Mouse (Mus musculus): ENCODE results near the gene Fsd2.

Fsd2 gene

GRCm38 (mm10) chr7:81540999-81541398, 25.7 kb downstream of the Fsd2 start:
- Histone ChIP-seq H3K27me3 (ENCODE audit: control insufficient read depth, insufficient read depth, low read length, poor library complexity, severe bottlenecking) (no peaks in the 10 kb centered on the region), H3K36me3 (ENCODE audit: control insufficient read depth, insufficient read depth, low read length, poor library complexity, severe bottlenecking) (no peaks in the 10 kb centered on the region)
- no peak for DNase-seq (ENCODE audit: low read depth, low spot score)

DNA sequence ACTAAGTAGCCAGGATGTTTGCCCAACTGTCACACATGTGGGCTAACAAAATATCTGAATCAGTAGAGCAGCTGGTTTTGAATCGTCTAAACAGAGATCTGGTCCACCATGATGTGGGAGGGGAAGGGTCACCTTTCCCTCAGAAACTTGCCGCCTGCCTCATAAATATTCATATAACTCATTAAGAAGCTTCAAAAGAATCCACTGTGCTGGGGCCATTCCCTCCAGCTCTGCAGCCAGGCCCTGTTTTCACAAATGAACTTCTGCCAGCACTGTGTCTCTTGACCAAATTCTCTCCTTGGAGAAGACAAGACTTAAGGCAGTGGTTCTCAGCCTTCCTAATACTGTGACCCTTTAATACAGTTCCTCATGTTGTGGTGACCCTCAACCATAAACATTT, 27.2 kb downstream of the Fsd2 start:
- no peak for DNase-seq (ENCODE audit: low read depth, low spot score)
- H3K27me3 ChIP-seq (ENCODE audit: control insufficient read depth, insufficient read depth, low read length, poor library complexity, severe bottlenecking) = no peaks in the 10 kb centered on the region
- H3K36me3 ChIP-seq (ENCODE audit: control insufficient read depth, insufficient read depth, low read length, poor library complexity, severe bottlenecking) = 0 out of 2 replicates have a peak, but pooled peaks cover 2% of the 10 kb centered on the region

GRCm38 (mm10) chr7:81538070-81538675, 28.6 kb downstream of the Fsd2 start:
- Histone ChIP-seq H3K27me3 (ENCODE audit: control insufficient read depth, insufficient read depth, low read length, poor library complexity, severe bottlenecking) (no peaks in the 10 kb centered on the region), H3K36me3 (ENCODE audit: control insufficient read depth, insufficient read depth, low read length, poor library complexity, severe bottlenecking) (peaks cover 3% of the 10 kb centered on the region; the same call in 1 of the 2 replicates)
- DNase-seq (ENCODE audit: low read depth, low spot score) = peak; percentile 63

- Histone ChIP-seq H3K36me3 (ENCODE audit: control insufficient read depth, insufficient read depth, low read length, poor library complexity, severe bottlenecking) (peaks cover 4% of the 10 kb centered on the region), H3K27me3 (ENCODE audit: control insufficient read depth, insufficient read depth, low read length, poor library complexity, severe bottlenecking) (no peaks in the 10 kb centered on the region)
- DNase-seq (ENCODE audit: low read depth, low spot score) = no peak
Observed at GRCm38 (mm10) chr7:81536478-81536877, 30.3 kb downstream of the Fsd2 start.

DNA sequence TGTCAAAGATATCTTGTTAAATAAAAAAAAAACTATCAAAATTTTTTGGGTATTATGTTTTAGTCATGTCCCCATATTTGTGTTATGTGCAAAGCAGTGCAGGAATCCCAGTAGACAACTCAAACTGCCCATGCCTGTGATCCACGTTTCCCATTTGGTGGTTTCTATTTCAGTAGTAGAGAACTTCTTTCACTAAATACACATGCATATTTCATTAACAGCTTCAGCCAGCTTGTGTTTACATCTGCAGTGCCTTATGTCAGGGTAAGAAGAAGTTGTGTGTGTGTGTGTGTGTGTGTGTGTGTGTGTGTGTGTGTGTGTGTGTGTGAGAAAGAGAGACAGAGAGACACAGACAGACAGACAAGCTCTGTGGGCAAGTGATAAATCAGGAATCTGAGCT, 35.3 kb downstream of the Fsd2 start:
- Histone ChIP-seq H3K36me3 (ENCODE audit: control insufficient read depth, insufficient read depth, low read length, poor library complexity, severe bottlenecking) (peaks cover 7% of the 10 kb centered on the region), H3K27me3 (ENCODE audit: control insufficient read depth, insufficient read depth, low read length, poor library complexity, severe bottlenecking) (no peaks in the 10 kb centered on the region)
- DNase-seq (ENCODE audit: low read depth, low spot score) = no peak

- no peak for DNase-seq (ENCODE audit: low read depth, low spot score)
- peaks cover 5% of the 10 kb centered on the region for H3K36me3 ChIP-seq (ENCODE audit: control insufficient read depth, insufficient read depth, low read length, poor library complexity, severe bottlenecking)
- no peaks in the 10 kb centered on the region for H3K27me3 ChIP-seq (ENCODE audit: control insufficient read depth, insufficient read depth, low read length, poor library complexity, severe bottlenecking)
Observed at GRCm38 (mm10) chr7:81528918-81529317, 37.8 kb downstream of the Fsd2 start.

DNA sequence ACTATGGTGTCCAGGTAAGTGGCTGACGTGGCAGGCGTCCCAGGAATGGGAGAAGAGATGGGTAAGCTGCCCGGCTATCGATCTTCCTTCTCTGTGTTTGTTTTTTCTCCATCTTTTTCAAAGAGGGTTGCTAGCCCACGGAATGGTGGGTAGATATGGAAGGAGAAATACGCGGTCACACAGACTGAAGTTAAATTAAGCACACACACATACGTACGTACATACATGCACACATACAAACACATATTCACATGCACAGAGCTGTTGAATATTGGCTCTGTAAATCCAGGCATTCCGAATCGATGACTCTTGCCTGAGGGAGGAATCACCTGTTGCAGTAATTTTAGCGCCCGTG, 43.1 kb downstream of the Fsd2 start:
- DNase-seq (ENCODE audit: low read depth, low spot score) = no peak

DNA sequence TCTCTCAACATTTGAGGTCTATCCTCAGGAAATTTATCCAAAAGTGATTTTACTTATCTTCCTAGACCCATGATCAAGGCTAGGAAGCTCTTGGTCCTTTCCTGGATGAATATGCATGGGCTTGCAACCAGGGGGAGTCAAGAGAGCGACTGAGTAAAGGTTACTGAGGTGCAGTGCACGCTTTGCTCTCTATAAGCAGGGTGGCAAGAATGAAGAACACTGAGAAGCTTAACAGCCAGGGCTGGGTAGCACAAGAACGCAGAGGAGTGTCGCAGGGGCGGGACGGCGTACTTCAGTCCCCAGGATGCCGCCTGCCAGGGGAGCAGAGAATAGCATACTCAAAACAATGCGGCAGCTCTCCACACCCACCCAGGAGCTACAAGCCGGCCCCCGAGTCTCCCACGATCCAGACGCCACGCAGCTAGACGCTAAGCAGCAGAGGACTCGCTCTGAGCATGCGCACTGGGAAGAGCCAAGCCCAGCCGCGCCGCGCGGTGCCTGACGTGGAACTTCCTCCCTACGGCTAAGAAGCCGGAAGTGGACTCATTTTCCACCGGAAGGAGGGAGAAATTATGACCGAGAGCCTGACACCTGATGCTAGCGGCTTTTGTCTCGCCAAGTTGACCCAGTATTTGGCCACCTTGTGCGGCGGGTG, 43.6 kb downstream of the Fsd2 start:
- DNase-seq (ENCODE audit: low read depth, low spot score) = peak; percentile 96
- Histone ChIP-seq H3K27me3 (ENCODE audit: control insufficient read depth, insufficient read depth, low read length, poor library complexity, severe bottlenecking) (no peaks in the 10 kb centered on the region), H3K36me3 (ENCODE audit: control insufficient read depth, insufficient read depth, low read length, poor library complexity, severe bottlenecking) (no peaks in the 10 kb centered on the region)

More for the DNA sequence above, 43.1 kb downstream of the Fsd2 start:
- Histone ChIP-seq H3K27me3 (ENCODE audit: control insufficient read depth, insufficient read depth, low read length, poor library complexity, severe bottlenecking) (no peaks in the 10 kb centered on the region), H3K36me3 (ENCODE audit: control insufficient read depth, insufficient read depth, low read length, poor library complexity, severe bottlenecking) (no peaks in the 10 kb centered on the region)

DNA sequence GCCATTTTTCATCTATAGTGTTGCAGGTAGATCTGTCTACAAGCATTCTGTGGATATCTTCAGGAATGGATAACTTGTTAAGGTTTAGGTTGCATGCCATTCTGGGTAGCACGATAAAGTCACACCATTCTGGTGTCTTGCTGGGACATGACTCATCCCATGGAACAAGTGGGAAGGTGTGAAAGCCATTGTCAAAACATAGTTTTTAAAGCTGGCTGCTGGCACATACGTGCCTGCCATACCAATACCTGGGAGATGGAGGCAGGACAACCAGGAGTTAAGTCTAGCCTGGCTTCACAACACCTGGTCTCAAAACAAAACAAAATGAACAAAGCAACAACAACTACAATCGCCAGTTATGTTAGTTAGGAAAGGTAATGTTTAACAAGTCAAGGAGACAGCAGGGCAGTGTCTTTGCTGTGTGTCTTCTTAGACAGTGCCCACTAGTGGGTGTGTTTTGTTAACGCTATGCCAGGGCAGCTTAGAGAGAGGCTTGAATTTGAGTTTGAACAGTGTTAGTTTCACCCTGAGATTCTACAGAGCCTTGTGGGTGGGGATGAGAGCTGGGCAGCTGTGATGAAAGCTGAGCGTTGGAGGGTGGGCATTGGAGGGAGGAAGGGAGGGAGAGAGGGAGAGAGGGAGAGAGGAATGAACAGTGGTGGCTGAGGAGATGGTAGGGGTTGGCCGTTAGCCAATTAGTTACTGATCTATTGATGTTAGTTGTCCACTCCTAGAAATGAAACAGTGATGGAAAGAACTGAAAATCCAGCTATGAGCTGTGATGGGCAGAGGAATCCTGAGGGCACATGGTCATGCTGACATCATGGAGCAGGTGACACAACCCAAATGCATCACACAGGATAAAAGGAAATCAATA, 50.4 kb downstream of the Fsd2 start:
- DNase-seq (ENCODE audit: low read depth, low spot score) = no peak
- no peaks in the 10 kb centered on the region for H3K36me3 ChIP-seq (ENCODE audit: control insufficient read depth, insufficient read depth, low read length, poor library complexity, severe bottlenecking)
- H3K27me3 ChIP-seq (ENCODE audit: control insufficient read depth, insufficient read depth, low read length, poor library complexity, severe bottlenecking) = peaks cover 2% of the 10 kb centered on the region; the same call in 1 of the 2 replicates

- no peak for DNase-seq (ENCODE audit: low read depth, low spot score)
- Histone ChIP-seq H3K27me3 (ENCODE audit: control insufficient read depth, insufficient read depth, low read length, poor library complexity, severe bottlenecking) (peaks cover 2% of the 10 kb centered on the region; the same call in 1 of the 2 replicates), H3K36me3 (ENCODE audit: control insufficient read depth, insufficient read depth, low read length, poor library complexity, severe bottlenecking) (no peaks in the 10 kb centered on the region)
Observed at GRCm38 (mm10) chr7:81514906-81515590, 51.7 kb downstream of the Fsd2 start.

GRCm38 (mm10) chr7:81501050-81501449, 65.7 kb downstream of the Fsd2 start:
- Histone ChIP-seq H3K36me3 (ENCODE audit: control insufficient read depth, insufficient read depth, low read length, poor library complexity, severe bottlenecking) (no peaks in the 10 kb centered on the region), H3K27me3 (ENCODE audit: control insufficient read depth, insufficient read depth, low read length, poor library complexity, severe bottlenecking) (no peaks in the 10 kb centered on the region)
- no peak for DNase-seq (ENCODE audit: low read depth, low spot score)

GRCm38 (mm10) chr7:81498181-81498580, 68.6 kb downstream of the Fsd2 start, which contains the start of gene BC048679:
Gene BC048679, minus strand, starts transcription at chr7:81498281.
- no peaks in the 10 kb centered on the region for H3K36me3 ChIP-seq (ENCODE audit: control insufficient read depth, insufficient read depth, low read length, poor library complexity, severe bottlenecking)
- H3K27me3 ChIP-seq (ENCODE audit: control insufficient read depth, insufficient read depth, low read length, poor library complexity, severe bottlenecking) = no peaks in the 10 kb centered on the region; the same call in 1 of the 2 replicates
- DNase-seq (ENCODE audit: low read depth, low spot score) = no peak

- Histone ChIP-seq H3K27me3 (ENCODE audit: control insufficient read depth, insufficient read depth, low read length, poor library complexity, severe bottlenecking) (no peaks in the 10 kb centered on the region; the same call in 1 of the 2 replicates), H3K36me3 (ENCODE audit: control insufficient read depth, insufficient read depth, low read length, poor library complexity, severe bottlenecking) (no peaks in the 10 kb centered on the region)
- no peak for DNase-seq (ENCODE audit: low read depth, low spot score)
Observed at GRCm38 (mm10) chr7:81497171-81497570, 69.6 kb downstream of the Fsd2 start.

- peak; percentile 47 for DNase-seq (ENCODE audit: low read depth, low spot score)
- Histone ChIP-seq H3K36me3 (ENCODE audit: control insufficient read depth, insufficient read depth, low read length, poor library complexity, severe bottlenecking) (no peaks in the 10 kb centered on the region), H3K27me3 (ENCODE audit: control insufficient read depth, insufficient read depth, low read length, poor library complexity, severe bottlenecking) (no peaks in the 10 kb centered on the region; the same call in 1 of the 2 replicates)
Observed at GRCm38 (mm10) chr7:81493331-81494021, 73.3 kb downstream of the Fsd2 start, which contains the start of gene Ap3b2. Gene Ap3b2, minus strand, starts transcription at chr7:81493925.

All from splenic B cell, adult 2 months (primary cell).